Mouse (Mus musculus) inflammation-experienced regulatory T-cells, adult 6 months (primary cell): ENCODE results near the gene Msrb1. TPM values are rescaled to one million over a fixed set of nuclear protein-coding genes. Genes with fewer than 3 reads are reported as not detected.
"Not testable (repeated sequence)": the region's sequence is repeated elsewhere in the genome, so short reads cannot be mapped to it uniquely, and the experiment has no call there.

Experiments used
- ATAC-seq: one replicate; pipeline ENCODE4 v1.8.0; 2017
- polyA plus RNA-seq, 3 experiments: library from polyadenylated mRNA; unstranded; fragments of 100-300 nt; shearing (Covaris generic); gene quantifications; one replicate each; pipeline ENCODE4 v1.2.1; 2017

Gene Msrb1
- polyA plus RNA-seq: 10 to 100 TPM; 27.2 to 34.4 (median 28.6) TPM

- peak; percentile 100 for ATAC-seq
Observed at GRCm38 (mm10) chr17:24736330-24737051, at the start of gene Msrb1. Gene Msrb1 (plus strand): TSS chr17:24736642.

GRCm38 (mm10) chr17:24687146-24687595 lies 49.3 kb upstream of the Msrb1 start:
- ATAC-seq: peak; percentile 75

GRCm38 (mm10) chr17:24687599-24687998 lies 48.8 kb upstream of the Msrb1 start:
- ATAC-seq: no peak

GRCm38 (mm10) chr17:24689251-24690081 lies 47.0 kb upstream of the Msrb1 start, which contains the start of gene Syngr3:
Gene Syngr3 (minus strand): TSS chr17:24689955.
- no peak for ATAC-seq

- ATAC-seq: no peak
Observed at GRCm38 (mm10) chr17:24692385-24692784, 44.1 kb upstream of the Msrb1 start.

GRCm38 (mm10) chr17:24695326-24696010 lies 41.0 kb upstream of the Msrb1 start:
- no peak for ATAC-seq

- ATAC-seq: peak; percentile 86
Observed at GRCm38 (mm10) chr17:24696011-24696697, 40.3 kb upstream of the Msrb1 start, which contains the start of the genes Gfer and Noxo1. Gene Gfer (minus strand): TSS chr17:24696156. Gene Noxo1 (plus strand): TSS chr17:24696234.

- no peak for ATAC-seq
Observed at GRCm38 (mm10) chr17:24697985-24698384, 38.5 kb upstream of the Msrb1 start.

- ATAC-seq: no peak
Observed at GRCm38 (mm10) chr17:24698715-24699114, 37.7 kb upstream of the Msrb1 start.

- no peak for ATAC-seq
Observed at GRCm38 (mm10) chr17:24699473-24699872, 37.0 kb upstream of the Msrb1 start.

GRCm38 (mm10) chr17:24701251-24701650 lies 35.2 kb upstream of the Msrb1 start:
- no peak for ATAC-seq

- ATAC-seq: no peak
Observed at GRCm38 (mm10) chr17:24705821-24706220, 30.6 kb upstream of the Msrb1 start.

- peak; percentile 81 for ATAC-seq
Observed at GRCm38 (mm10) chr17:24706982-24707800, 29.3 kb upstream of the Msrb1 start, which contains the start of gene Tbl3. Gene Tbl3 (minus strand): TSS chr17:24707660.

- no peak for ATAC-seq
Observed at GRCm38 (mm10) chr17:24707801-24708425, 28.5 kb upstream of the Msrb1 start.

- ATAC-seq: peak; percentile 45
Observed at GRCm38 (mm10) chr17:24708646-24709045, 27.8 kb upstream of the Msrb1 start.

GRCm38 (mm10) chr17:24715556-24715955 lies 20.9 kb upstream of the Msrb1 start:
- ATAC-seq: no peak

- ATAC-seq: no peak
Observed at GRCm38 (mm10) chr17:24716166-24716682, 20.2 kb upstream of the Msrb1 start.

- ATAC-seq: no peak
Observed at GRCm38 (mm10) chr17:24717943-24718342, 18.5 kb upstream of the Msrb1 start, which contains the start of the genes Rnf151 and Rps2. Gene Rnf151 (minus strand): TSS chr17:24718063. Gene Rps2 (plus strand): TSS chr17:24718116.

GRCm38 (mm10) chr17:24718938-24719337 lies 17.5 kb upstream of the Msrb1 start:
- not testable (repeated sequence) for ATAC-seq
